8 mouse cellular contexts compared by ENCODE assay signal in the genomic region with DNA sequence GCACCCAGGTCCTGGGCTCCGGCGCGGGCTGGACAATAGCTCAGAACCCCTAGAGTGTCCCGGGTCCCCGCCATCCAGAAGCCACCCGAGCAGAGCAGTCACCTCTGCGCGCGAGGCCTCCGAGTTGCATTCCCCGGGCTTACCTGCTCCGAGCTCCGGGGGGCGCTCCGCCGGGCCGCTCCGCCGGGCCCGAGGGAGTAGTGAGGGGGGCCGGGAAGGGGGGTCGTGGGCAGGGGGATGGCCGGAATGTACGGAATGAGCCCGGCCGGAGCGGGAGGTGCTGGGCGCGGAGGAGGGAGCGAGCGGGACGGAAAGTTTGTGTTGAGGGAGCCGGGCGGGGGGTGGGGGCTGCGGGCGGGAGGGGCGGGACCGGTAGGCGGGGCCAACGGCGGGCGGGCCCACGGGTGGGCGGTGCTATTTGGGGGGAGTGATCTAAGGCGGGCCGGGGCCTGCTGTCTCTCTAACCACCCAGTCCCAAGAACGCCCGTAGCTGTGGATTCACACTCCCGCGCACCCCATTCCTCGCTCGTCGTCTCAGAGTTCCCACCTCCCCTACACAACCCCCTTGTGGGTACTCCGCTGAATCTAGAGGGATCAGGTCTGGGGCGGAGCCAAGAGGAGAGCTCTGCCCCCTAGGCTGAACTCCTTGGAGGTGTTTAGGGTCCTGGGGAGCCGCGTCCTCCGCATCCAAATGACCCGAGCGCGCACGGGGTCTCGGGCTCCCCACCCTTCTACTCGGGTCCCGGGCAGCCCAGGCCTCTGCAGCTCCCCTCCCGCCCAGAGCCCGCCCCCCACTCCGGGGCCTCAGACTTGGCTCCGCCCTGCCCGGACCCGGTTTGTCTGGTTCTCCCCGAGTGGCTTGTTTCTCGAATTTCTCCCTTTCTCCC. TPM values are rescaled to one million over a fixed set of nuclear protein-coding genes. Genes with fewer than 3 reads are reported as not detected.
DNase-seq lines count a peak whose midpoint lies in the region; ATAC-seq and TF ChIP-seq lines count a peak whose summit lies in the region.

A gene (minus strand): TSS at position 352 of the 887 bp plus-strand sequence.

- H3K9ac ChIP-seq in embryonic facial prominence, embryonic 15.5 days, result peak within 1 kb of the TSS; percentile 96
- H3K9ac ChIP-seq in heart, embryonic 16.5 days (ENCODE audit: low read length), result peak within 1 kb of the TSS; percentile 94

- H3K4me1 ChIP-seq in embryonic facial prominence, embryonic 15.5 days, result peaks cover 50% of the 10 kb centered on the region
- H3K4me1 ChIP-seq in heart, embryonic 16.5 days (ENCODE audit: control insufficient read depth, insufficient read depth, low read length), result peaks cover 30% of the 10 kb centered on the region
- peaks cover 30% of the 10 kb centered on the region for H3K4me1 ChIP-seq in megakaryocyte, embryonic 14.5 days
- H3K4me1 ChIP-seq in spleen, adult 2 months (ENCODE audit: control insufficient read depth, insufficient read depth, insufficient read length), result no peaks in the 10 kb centered on the region

- H3K9me3 ChIP-seq in embryonic facial prominence, embryonic 15.5 days (replicated peaks), result no peaks in the 10 kb centered on the region
- H3K9me3 ChIP-seq in heart, embryonic 16.5 days (replicated peaks; ENCODE audit: control insufficient read depth, low read length), result no peaks in the 10 kb centered on the region
- H3K9me3 ChIP-seq in megakaryocyte, embryonic 14.5 days, result peaks cover 6% of the 10 kb centered on the region; the same call in 1 of the 2 replicates

- TF ChIP-seq POLR2A in spleen, adult 2 months (IDR thresholded peaks at IDR 0.05; ENCODE audit: low read depth, low read length), result no peak

- DNase-seq in spleen, adult 18-20 months, result peak; percentile 23 to 40
- no peak for DNase-seq in spleen, adult 12 weeks (ENCODE audit: low spot score)
- DNase-seq in kidney, postnatal 14 days, result peak; percentile 92
- peak in 1 of 2 experiments; percentile 26 for DNase-seq in spleen, adult 2 months (ENCODE audit: low read depth in 1 of 2, low spot score in 2 of 2)
- DNase-seq in left cerebral cortex, adult 8-10 months (ENCODE audit: low spot score in 2 of 2), result no peak

- peak; percentile 90 for ATAC-seq in embryonic facial prominence, embryonic 15.5 days (ENCODE audit: insufficient number of reproducible peaks, low FRiP score, low TSS enrichment, low read depth)
- peak; percentile 81 for ATAC-seq in heart, embryonic 16.5 days (replicated peaks; ENCODE audit: extremely low read depth, insufficient read depth, low FRiP score)

- no peaks in the 10 kb centered on the region for H3K36me3 ChIP-seq in embryonic facial prominence, embryonic 15.5 days
- H3K36me3 ChIP-seq in heart, embryonic 16.5 days (ENCODE audit: control insufficient read depth, insufficient read depth), result no peaks in the 10 kb centered on the region
- no peaks in the 10 kb centered on the region for H3K36me3 ChIP-seq in megakaryocyte, embryonic 14.5 days (replicated peaks; ENCODE audit: low read length)
- no peaks in the 10 kb centered on the region for H3K36me3 ChIP-seq in spleen, adult 2 months (ENCODE audit: control insufficient read depth, insufficient read depth, low read length)

- peak within 1 kb of the TSS; percentile 89 for H3K4me3 ChIP-seq in embryonic facial prominence, embryonic 15.5 days (replicated peaks)
- peak within 1 kb of the TSS; percentile 73 for H3K4me3 ChIP-seq in heart, embryonic 16.5 days (ENCODE audit: low read length)
- H3K4me3 ChIP-seq in megakaryocyte, embryonic 14.5 days (replicated peaks), result peak within 1 kb of the TSS; percentile 91
- H3K4me3 ChIP-seq in spleen, adult 2 months (ENCODE audit: extremely low read depth, insufficient read depth, insufficient read length), result peak within 1 kb of the TSS; percentile 62

- no peak for TF ChIP-seq CTCF in spleen, adult 2 months (IDR thresholded peaks at IDR 0.05; ENCODE audit: extremely low read depth, insufficient read depth, insufficient read length, insufficient replicate concordance)

- H3K27ac ChIP-seq in embryonic facial prominence, embryonic 15.5 days (replicated peaks), result peak within 1 kb of the TSS; percentile 100
- peak within 1 kb of the TSS; percentile 91 for H3K27ac ChIP-seq in heart, embryonic 16.5 days (ENCODE audit: low read length)
- peak within 1 kb of the TSS; percentile 5; the same call in 1 of the 2 replicates for H3K27ac ChIP-seq in spleen, adult 2 months (ENCODE audit: insufficient read depth, low read length)

- peak within 1 kb of the TSS; percentile 82 for H3K4me2 ChIP-seq in embryonic facial prominence, embryonic 15.5 days (replicated peaks)
- peak within 1 kb of the TSS; percentile 98 for H3K4me2 ChIP-seq in heart, embryonic 16.5 days (ENCODE audit: low read depth, low read length)

- under 1% methylated on average over 65 of the region's 73 CpGs for WGBS in embryonic facial prominence, embryonic 15.5 days
- under 1% methylated on average over 61 of the region's 73 CpGs for WGBS in heart, embryonic 16.5 days
- WGBS in spleen, adult 2 months, result under 1% methylated on average over 52 of the region's 73 CpGs

- no peaks in the 10 kb centered on the region for H3K27me3 ChIP-seq in embryonic facial prominence, embryonic 15.5 days
- peaks cover 10% of the 10 kb centered on the region; the same call in 1 of the 2 replicates for H3K27me3 ChIP-seq in heart, embryonic 16.5 days (ENCODE audit: control insufficient read depth, insufficient read depth, low read length)
- H3K27me3 ChIP-seq in megakaryocyte, embryonic 14.5 days (replicated peaks), result peaks cover 96% of the 10 kb centered on the region
- H3K27me3 ChIP-seq in spleen, adult 2 months (ENCODE audit: control insufficient read depth, insufficient read depth, low read length), result peaks cover 17% of the 10 kb centered on the region

RNA-seq across cellular contexts. Expression of the gene that starts here (rescaled TPM):
- polyA plus RNA-seq in embryonic facial prominence, embryonic 15.5 days (2015; fragmentation: Nextera tagmentation; extraction: Ambion mirVana), result 17.9 and 18.8 TPM in 2 replicates
- polyA plus RNA-seq in heart, embryonic 16.5 days (2015; fragmentation: Nextera tagmentation; extraction: Ambion mirVana), result 6.2 and 6.4 TPM in 2 replicates
- polyA plus RNA-seq in megakaryocyte, embryonic 14.5 days (2012; ENCODE audit: insufficient read depth, low replicate concordance), result 0.26 TPM in 1 of 2 replicates, not detected in the other
- polyA plus RNA-seq in spleen, adult 2 months (2012; rRNA removed), result 4.3 and 5.0 TPM in 2 replicates
- total RNA-seq in left cerebral cortex, adult 8-10 months (2022), result 1 to 10 TPM; 2.3 to 4.0 (median 3.0) TPM

Comparison
In these comparisons a context has a peak if more than half of its experiments do, and no peak if none do; other contexts are left out.
1. DNase-seq: peak in spleen, adult 18-20 months (2 of 2) and kidney, postnatal 14 days (single experiment); none in spleen, adult 12 weeks (single experiment) and left cerebral cortex, adult 8-10 months (0 of 2).
2. H3K27ac ChIP-seq: peak in every context shown above with its lines; median percentile 100 in embryonic facial prominence, embryonic 15.5 days; 91 in heart, embryonic 16.5 days; 5 in spleen, adult 2 months.
3. Peak in every context shown above with its lines, with median percentiles within 50 percentile points of each other: H3K4me3 ChIP-seq.